Mouse (Mus musculus): ENCODE results near the gene Prelp.

DNA sequence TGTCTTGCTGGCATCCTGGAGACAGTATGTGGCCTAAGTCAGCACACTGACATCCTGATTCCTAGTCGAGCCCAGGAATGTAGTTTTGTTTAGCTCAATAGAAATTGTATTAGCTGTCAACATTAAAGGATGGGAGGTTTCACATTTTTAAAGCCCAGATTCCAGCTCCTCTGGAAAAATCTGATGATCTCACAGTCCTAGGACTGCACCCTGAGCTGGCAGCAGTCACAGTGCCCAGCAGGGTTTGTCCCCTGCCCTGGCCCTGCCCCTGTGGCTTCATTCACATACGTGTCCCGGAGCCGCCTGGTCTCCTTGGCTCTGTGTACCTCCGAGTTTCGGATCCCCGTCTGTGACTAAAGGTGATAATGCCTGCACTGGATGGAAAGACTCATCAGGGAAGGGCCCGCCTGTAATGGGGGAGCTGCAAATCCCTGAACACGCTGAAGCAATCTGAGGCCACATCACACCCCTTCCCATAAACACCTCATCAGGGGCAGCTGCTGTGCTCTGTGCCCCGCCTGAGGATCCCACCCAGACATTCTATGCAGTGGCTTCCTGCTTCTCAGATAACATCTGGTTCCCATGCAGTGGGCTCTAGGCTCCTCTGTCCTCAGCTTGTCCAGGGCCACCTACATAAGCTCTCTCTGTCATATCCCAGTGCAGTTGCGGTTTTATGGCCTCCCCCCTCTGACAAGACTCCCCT, 20.1 kb upstream of the Prelp start:
- TF ChIP-seq CTCF (IDR thresholded peaks at IDR 0.05; ENCODE audit: borderline replicate concordance, extremely low read depth, insufficient read depth, insufficient read length) (no peak), POLR2A (IDR thresholded peaks at IDR 0.05; ENCODE audit: borderline replicate concordance, extremely low read depth, insufficient read depth, insufficient read length, poor library complexity, severe bottlenecking) (no peak)

Measured in brain, embryonic 14.5 days (tissue).